Mouse (Mus musculus) inflammation-experienced regulatory T-cells, adult 6 months (primary cell): ENCODE results near the gene Ifngr2. TPM values are rescaled to one million over a fixed set of nuclear protein-coding genes. Genes with fewer than 3 reads are reported as not detected.

ENCODE experiments used
- ATAC-seq: one replicate; pipeline ENCODE4 v1.8.0; 2017
- polyA plus RNA-seq, 3 experiments: library from polyadenylated mRNA; unstranded; fragments of 100-300 nt; shearing (Covaris generic); gene quantifications; one replicate each; pipeline ENCODE4 v1.2.1; 2017

Gene Ifngr2
- polyA plus RNA-seq, 3 experiments from 2014 or later = 3.4 to 30.9 (median 14.7) TPM

DNA sequence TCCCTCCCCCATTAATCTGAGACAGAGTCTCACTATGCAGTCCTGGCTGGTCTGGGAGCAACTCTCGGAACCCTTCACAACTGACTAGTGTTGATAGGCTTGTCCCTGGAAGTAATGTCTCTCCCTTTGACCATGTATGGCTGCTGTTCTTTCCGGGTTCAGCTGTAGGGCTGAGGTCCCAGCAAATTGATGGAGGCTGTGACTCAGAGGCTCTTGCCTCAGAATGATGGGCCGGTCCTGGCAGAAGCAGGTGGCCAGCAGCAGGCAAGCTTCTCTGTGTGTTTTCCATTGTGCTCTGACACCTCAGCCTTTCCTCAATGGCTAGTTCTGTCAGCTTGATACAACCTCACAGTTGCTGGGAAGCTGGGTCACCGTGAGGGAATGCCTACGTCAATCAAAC lies 65.7 kb downstream of the Ifngr2 start:
- ATAC-seq = no peak

DNA sequence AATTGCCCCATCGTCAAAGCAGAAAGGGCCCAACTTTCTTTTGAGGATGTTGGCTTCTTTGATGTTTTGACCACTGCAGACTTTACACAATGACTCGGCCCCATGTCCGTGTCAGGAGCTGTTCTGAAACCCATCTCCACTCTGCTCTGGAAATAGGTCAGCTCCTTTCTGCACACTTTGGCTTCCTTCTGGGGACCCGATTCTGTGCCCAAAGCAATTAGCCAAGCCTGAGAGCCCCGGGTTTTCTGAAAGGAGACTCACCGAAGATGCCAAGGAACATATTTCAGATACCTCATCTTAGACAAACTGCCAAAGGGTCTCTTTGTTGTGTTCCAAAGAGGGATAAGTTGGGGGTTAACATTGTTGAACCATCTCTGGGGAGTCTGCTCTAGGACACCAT lies 67.7 kb downstream of the Ifngr2 start:
- no peak for ATAC-seq

Other genes starting within 250 kb of the Ifngr2 start
- gene Ifnar2, start 174.3 kb upstream of the Ifngr2 start, polyA plus RNA-seq = 10 to 100 TPM; 44.5 to 50.8 (median 46.5) TPM
- gene Gm21970, start 155.4 kb upstream of the Ifngr2 start, polyA plus RNA-seq = 1 to 10 TPM in 1 of 3 experiments, not detected in 2; 2.6 TPM
- gene Il10rb, start 140.9 kb upstream of the Ifngr2 start, polyA plus RNA-seq = 100 to 1,000 TPM in 2 of 3 experiments, 10 to 100 TPM in 1; 95.7 to 124 (median 113) TPM
- 10 to 100 TPM; 61.2 to 75.3 (median 62.6) TPM for gene Ifnar1, start 61.8 kb upstream of the Ifngr2 start, polyA plus RNA-seq
- 10 to 100 TPM; 28.2 to 36.1 (median 34.2) TPM for gene Tmem50b, start 50.7 kb downstream of the Ifngr2 start, polyA plus RNA-seq
- under 1 TPM; 0.56 to 0.62 (median 0.62) TPM for gene Dnajc28, start 72.0 kb downstream of the Ifngr2 start, polyA plus RNA-seq
- 10 to 100 TPM; 49.5 to 76.2 (median 64.5) TPM for gene Gart, start 99.9 kb downstream of the Ifngr2 start, polyA plus RNA-seq
- 100 to 1,000 TPM; 128 to 236 (median 180) TPM for gene Son, start 100.4 kb downstream of the Ifngr2 start, polyA plus RNA-seq
- 10 to 100 TPM; 16.4 to 30.5 (median 17.6) TPM for gene Donson, start 141.7 kb downstream of the Ifngr2 start, polyA plus RNA-seq
- 10 to 100 TPM; 66.2 to 89.2 (median 79.6) TPM for gene Cryzl1, start 181.9 kb downstream of the Ifngr2 start, polyA plus RNA-seq
- 1 to 10 TPM in 2 of 3 experiments, under 1 TPM in 1; 0.74 to 4.1 (median 3.9) TPM for gene Itsn1, start 182.2 kb downstream of the Ifngr2 start, polyA plus RNA-seq